In the genomic region with DNA sequence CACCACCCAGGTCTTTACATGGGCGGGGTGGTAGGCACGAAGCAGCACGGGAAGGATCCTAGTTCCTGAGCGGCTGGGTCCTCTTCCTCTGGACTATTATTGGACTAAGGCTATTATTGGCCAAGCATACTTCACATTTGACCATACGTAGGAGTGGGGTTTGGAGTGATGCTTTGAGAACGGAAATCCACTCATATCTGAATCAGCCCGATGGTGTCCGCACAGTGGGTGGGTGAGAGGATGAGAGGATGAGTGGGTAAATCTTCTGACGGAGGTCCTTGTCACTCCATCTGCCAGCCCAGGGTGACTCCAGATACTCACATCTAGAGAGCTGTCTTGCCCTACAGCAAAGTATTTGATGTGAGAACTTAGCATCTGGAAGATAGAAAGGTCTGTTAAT, we compare ENCODE assay signal across 9 mouse cellular contexts.
"Had no signal": no experiment of that assay in that cellular context is flagged by ENCODE, and none has a peak within 500 bp of the region (broad histone marks: within the 10 kb centered on the region; RNA-seq: fewer than 3 reads in every experiment).

No protein-coding gene starts in this region.

- DNase-seq: liver, postnatal 0 days; lung, adult 2 months; lung, postnatal 14 days; lung, postnatal 36 days; right cerebral cortex, postnatal 25 days; thymus, adult 2 months; thymus, postnatal 25 days had no signal

- ATAC-seq: liver, postnatal 0 days; lung, postnatal 0 days; midbrain, embryonic 15.5 days had no signal
